In the genomic region with DNA sequence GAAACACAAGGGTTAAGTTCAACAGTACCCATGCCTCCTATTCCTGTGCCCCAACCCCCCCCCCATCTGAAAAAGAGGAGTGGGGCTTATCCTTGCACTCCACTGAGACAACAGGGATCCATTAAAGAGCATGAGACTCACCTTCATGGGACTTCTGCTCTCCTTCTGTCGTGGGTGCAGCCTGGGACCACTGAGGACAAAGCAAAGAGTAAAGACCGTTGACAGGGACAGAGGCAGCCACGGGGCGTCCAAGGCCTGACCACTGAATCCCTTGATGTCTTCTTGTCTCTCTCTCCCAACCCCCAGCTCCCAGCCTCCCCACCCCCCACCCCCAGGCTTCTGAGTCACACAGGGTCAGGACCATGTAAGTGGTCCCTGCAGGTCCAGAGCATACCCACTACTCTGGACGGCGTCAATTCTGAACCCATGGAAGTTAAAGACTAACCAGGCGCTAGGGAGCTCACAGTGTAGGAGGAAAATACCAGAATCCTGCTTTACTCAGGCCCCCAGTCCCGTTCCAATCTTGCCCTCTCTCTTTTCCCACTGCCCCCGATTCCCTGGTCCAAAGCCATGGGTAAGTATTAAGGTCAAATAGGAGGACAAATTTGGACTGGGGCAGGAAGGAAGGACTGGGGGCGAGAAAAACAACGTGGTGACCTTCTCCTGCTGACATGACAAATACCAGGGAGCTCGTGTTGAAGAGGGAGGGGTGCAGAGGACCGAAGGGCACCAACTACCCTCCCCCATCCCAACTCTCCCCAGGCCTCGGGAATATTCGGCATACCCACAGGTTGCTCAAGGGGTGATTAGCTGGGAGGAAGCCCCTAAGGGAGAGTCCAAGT, we compare ENCODE assay signal across 8 mouse cellular contexts. TPM values are rescaled to one million over a fixed set of nuclear protein-coding genes. Genes with fewer than 3 reads are reported as not detected.
DNase-seq lines count a peak whose midpoint lies in the region; ATAC-seq and TF ChIP-seq lines count a peak whose summit lies in the region.

No protein-coding gene starts in this region.

- H3K4me1 ChIP-seq in embryonic facial prominence, embryonic 12.5 days, result peaks cover 44% of the 10 kb centered on the region
- H3K4me1 ChIP-seq in hindbrain, postnatal 0 days (ENCODE audit: insufficient read depth, low read length), result peaks cover 30% of the 10 kb centered on the region
- peaks cover 74% of the 10 kb centered on the region for H3K4me1 ChIP-seq in liver, embryonic 15.5 days (replicated peaks)

- DNase-seq in heart, adult 11 months, result peak; percentile 87
- no peak for DNase-seq in heart, postnatal 36 days
- DNase-seq in hindbrain, postnatal 0 days (ENCODE audit: low spot score), result no peak
- no peak for DNase-seq in frontal cortex, postnatal 14 days (ENCODE audit: low spot score in 2 of 2)
- no peak for DNase-seq in cerebellum, postnatal 14 days
- DNase-seq in left cerebral cortex, adult 8-10 months (ENCODE audit: low spot score in 2 of 2), result no peak

- peak overlapping the region; percentile 87 for H3K27ac ChIP-seq in embryonic facial prominence, embryonic 12.5 days
- peak overlapping the region; percentile 81; the same call in 1 of the 2 replicates for H3K27ac ChIP-seq in hindbrain, postnatal 0 days
- H3K27ac ChIP-seq in liver, embryonic 15.5 days (replicated peaks), result peak overlapping the region; percentile 85

- H3K9ac ChIP-seq in embryonic facial prominence, embryonic 12.5 days, result peak overlapping the region; percentile 98
- H3K9ac ChIP-seq in hindbrain, postnatal 0 days (replicated peaks; ENCODE audit: low read length), result 0 out of 2 replicates have a peak overlapping the region, but pooled peaks have one; percentile 22
- peak overlapping the region; percentile 79 for H3K9ac ChIP-seq in liver, embryonic 15.5 days

- intact Hi-C loops in heart, postnatal 36 days (cut with DNase I), result no loop called here

- 13% methylated on average over 15 of the region's 15 CpGs for WGBS in embryonic facial prominence, embryonic 12.5 days
- WGBS in hindbrain, postnatal 0 days, result 23% methylated on average over 15 of the region's 15 CpGs
- 40% methylated on average over 15 of the region's 15 CpGs for whole genome bisulfite sequencing in liver, embryonic 15.5 days (ENCODE audit: insufficient replicate concordance)

- peak overlapping the region; percentile 79 for H3K4me2 ChIP-seq in embryonic facial prominence, embryonic 12.5 days (replicated peaks)
- H3K4me2 ChIP-seq in hindbrain, postnatal 0 days (ENCODE audit: low read depth, low read length), result peak overlapping the region; percentile 66
- H3K4me2 ChIP-seq in liver, embryonic 15.5 days, result peak overlapping the region; percentile 95

- peak overlapping the region; percentile 88 for H3K4me3 ChIP-seq in embryonic facial prominence, embryonic 12.5 days
- H3K4me3 ChIP-seq in hindbrain, postnatal 0 days (ENCODE audit: low read length), result peak overlapping the region; percentile 67
- H3K4me3 ChIP-seq in liver, embryonic 15.5 days (replicated peaks), result peak overlapping the region; percentile 81

- no peak for TF ChIP-seq CTCF in hindbrain, postnatal 0 days (IDR thresholded peaks at IDR 0.05; ENCODE audit: low read depth)

- no peak for ATAC-seq in embryonic facial prominence, embryonic 12.5 days (ENCODE audit: insufficient number of reproducible peaks, insufficient read depth, low FRiP score, low TSS enrichment)
- no peak for ATAC-seq in hindbrain, postnatal 0 days
- ATAC-seq in liver, embryonic 15.5 days (ENCODE audit: insufficient read depth), result no peak

- no peaks in the 10 kb centered on the region for H3K27me3 ChIP-seq in embryonic facial prominence, embryonic 12.5 days
- no peaks in the 10 kb centered on the region for H3K27me3 ChIP-seq in hindbrain, postnatal 0 days (ENCODE audit: insufficient read depth, low read length)
- peaks cover 8% of the 10 kb centered on the region for H3K27me3 ChIP-seq in liver, embryonic 15.5 days

- H3K9me3 ChIP-seq in embryonic facial prominence, embryonic 12.5 days, result no peaks in the 10 kb centered on the region
- H3K9me3 ChIP-seq in hindbrain, postnatal 0 days (ENCODE audit: low read length), result no peaks in the 10 kb centered on the region
- no peaks in the 10 kb centered on the region for H3K9me3 ChIP-seq in liver, embryonic 15.5 days (replicated peaks)

- H3K36me3 ChIP-seq in embryonic facial prominence, embryonic 12.5 days, result peaks cover 27% of the 10 kb centered on the region
- H3K36me3 ChIP-seq in hindbrain, postnatal 0 days (ENCODE audit: insufficient read depth, low read length), result peaks cover 15% of the 10 kb centered on the region; the same call in 1 of the 2 replicates
- H3K36me3 ChIP-seq in liver, embryonic 15.5 days (replicated peaks), result peaks cover 37% of the 10 kb centered on the region

RNA-seq across cellular contexts. Expression of gene Vegfa, which starts 3.7 kb away (rescaled TPM):
- 100 to 1,000 TPM; 203 to 277 TPM for total RNA-seq in heart, postnatal 36 days (2021)
- polyA plus RNA-seq in embryonic facial prominence, embryonic 12.5 days (2016; fragmentation: Nextera tagmentation; extraction: Ambion mirVana), result 5.2 and 6.7 TPM in 2 replicates
- total RNA-seq in hindbrain, postnatal 0 days (2014; rRNA removed), result 89.5 and 89.6 TPM in 2 replicates
- 4.1 and 4.8 TPM in 2 replicates for polyA plus RNA-seq in hindbrain, postnatal 0 days (2015; fragmentation: Nextera tagmentation; extraction: Ambion mirVana)
- polyA plus RNA-seq in liver, embryonic 15.5 days (2015; fragmentation: Nextera tagmentation; extraction: Ambion mirVana), result 1.2 and 1.4 TPM in 2 replicates
- total RNA-seq in left cerebral cortex, adult 8-10 months (2022), result 10 to 100 TPM; 77.1 to 81.3 (median 79.9) TPM

Comparison
In these comparisons a context has a peak if more than half of its experiments do, and no peak if none do; other contexts are left out.
1. H3K9ac ChIP-seq: peak in every context shown above with its lines; median percentile 98 in embryonic facial prominence, embryonic 12.5 days; 79 in liver, embryonic 15.5 days; 22 in hindbrain, postnatal 0 days.